Mouse (Mus musculus) stomach, embryonic 14.5 days (tissue): ENCODE data around the gene T2. TPM values are rescaled to one million over a fixed set of nuclear protein-coding genes. Genes with fewer than 3 reads are reported as not detected.
A peak's percentile ranks its signal among the peaks of the same experiment; 100 is the strongest.
"Not testable (repeated sequence)": the region's sequence is repeated elsewhere in the genome, so short reads cannot be mapped to it uniquely, and the experiment has no call there.

Source experiments
- ATAC-seq: fragments of 200-750 bp; cut with Nextera tagmentation; 2 replicates; pipeline ENCODE4 v1.8.0; 2017; ENCODE audit warnings: low read depth, moderate TSS enrichment; ENCODE audit not compliant: insufficient number of reproducible peaks, insufficient read depth, low FRiP score
- H3K27ac ChIP-seq: fragments of 300-500 bp; sonication (generic); 2 replicates; pipeline ENCODE4 v1.5.1; 2014; ENCODE audit warnings: mild to moderate bottlenecking, low read length, moderate library complexity, mixed read lengths
- H3K27me3 ChIP-seq: fragments of 300-500 bp; sonication (generic); 2 replicates; pipeline ENCODE4 v1.6.1; 2014; ENCODE audit warnings: low read length, control low read depth, mixed read lengths; ENCODE audit not compliant: control insufficient read depth, insufficient read depth
- H3K36me3 ChIP-seq: fragments of 300-500 bp; sonication (generic); 2 replicates; pipeline ENCODE4 v1.6.1; 2014; ENCODE audit warnings: mild to moderate bottlenecking, control low read depth, low read length, moderate library complexity, mixed read lengths; ENCODE audit not compliant: control insufficient read depth, insufficient read depth
- H3K4me1 ChIP-seq: fragments of 300-500 bp; sonication (generic); 2 replicates; pipeline ENCODE4 v1.6.1; 2014; ENCODE audit warnings: low read length, control low read depth, mixed read lengths; ENCODE audit not compliant: control insufficient read depth, insufficient read depth
- H3K4me2 ChIP-seq: fragments of 300-500 bp; sonication (generic); replicated peaks from 2 replicates; pipeline ENCODE4 v1.6.1; 2014; ENCODE audit warnings: low read depth, low read length, control low read depth
- H3K4me3 ChIP-seq: fragments of 300-500 bp; sonication (generic); 2 replicates; pipeline ENCODE4 v1.5.1; 2014; ENCODE audit warnings: low read depth, low read length, control low read depth
- H3K9ac ChIP-seq: fragments of 300-500 bp; sonication (generic); replicated peaks from 2 replicates; pipeline ENCODE4 v1.6.1; 2014; ENCODE audit warnings: low read depth, mild to moderate bottlenecking, control low read depth, low read length, moderate library complexity, mixed read lengths
- H3K9me3 ChIP-seq: fragments of 300-500 bp; sonication (generic); 2 replicates; pipeline ENCODE4 v1.6.1; 2016; ENCODE audit warnings: low read depth, low read length, control low read depth; ENCODE audit not compliant: control insufficient read depth
- whole genome bisulfite sequencing: fragments of 180-500 bp; shearing (Covaris S2); extraction: QIAGEN DNeasy Blood & Tissue Kit; methylation state at CpG from one replicate; pipeline ENCODE4 v1.1.7; 2014; 5-methylcytosine and 5-hydroxymethylcytosine counted together
- polyA plus RNA-seq: library from polyadenylated mRNA; unstranded; fragments of >200 nt; fragmentation: Nextera tagmentation; extraction: Ambion mirVana; gene quantifications from 2 replicates; pipeline ENCODE4 v1.2.1, GENCODE M21; 2014

Gene T2
- 0.24 and 0.88 TPM in 2 replicates for polyA plus RNA-seq

DNA sequence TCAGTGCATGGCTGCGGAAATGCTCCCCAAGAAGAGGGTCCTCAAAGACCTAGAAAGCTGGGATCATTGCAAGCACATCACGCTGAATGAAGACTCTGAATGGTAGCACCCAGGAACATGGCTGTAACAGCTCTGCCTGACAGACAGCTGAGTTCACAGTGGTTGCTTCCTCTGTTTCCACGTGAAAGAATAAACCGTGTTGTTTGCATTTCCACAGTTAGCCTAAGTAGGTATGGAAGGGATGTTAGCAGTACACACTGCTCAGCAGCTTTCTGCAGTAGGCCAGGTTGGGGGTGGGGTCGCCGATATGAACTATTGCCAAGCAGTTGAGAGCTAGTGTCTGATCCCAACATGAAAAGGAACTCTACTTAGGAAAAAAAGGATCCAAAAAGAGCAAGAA lies at the start of gene T2:
TSS of gene T2 (plus strand) at position 301 of the 400 bp plus-strand sequence.
- H3K27ac ChIP-seq: no peak within 1 kb of the TSS
- no peaks in the 10 kb centered on the region for H3K36me3 ChIP-seq
- WGBS: 80% methylated on average over 6 of the region's 6 CpGs
- ATAC-seq: no peak
- H3K4me1 ChIP-seq: no peaks in the 10 kb centered on the region
- H3K9me3 ChIP-seq: no peaks in the 10 kb centered on the region
- H3K27me3 ChIP-seq: no peaks in the 10 kb centered on the region
- no peak within 1 kb of the TSS for H3K9ac ChIP-seq
- H3K4me2 ChIP-seq: no peak within 1 kb of the TSS
- H3K4me3 ChIP-seq: no peak within 1 kb of the TSS

GRCm38 (mm10) chr17:8310838-8311614 lies 44.8 kb upstream of the T2 start, which contains the start of gene Sft2d1:
Gene Sft2d1 (plus strand): TSS chr17:8311102.
- no peaks in the 10 kb centered on the region for H3K36me3 ChIP-seq
- ATAC-seq: peak; percentile 93
- H3K4me3 ChIP-seq: peak within 1 kb of the TSS; percentile 78
- no peaks in the 10 kb centered on the region for H3K4me1 ChIP-seq
- H3K27ac ChIP-seq: peak within 1 kb of the TSS; percentile 63; the same call in 1 of the 2 replicates
- no peaks in the 10 kb centered on the region for H3K27me3 ChIP-seq
- H3K4me2 ChIP-seq: peak within 1 kb of the TSS; percentile 67
- WGBS: 1% methylated on average over 46 of the region's 54 CpGs
- peak within 1 kb of the TSS; percentile 65 for H3K9ac ChIP-seq
- no peaks in the 10 kb centered on the region for H3K9me3 ChIP-seq

DNA sequence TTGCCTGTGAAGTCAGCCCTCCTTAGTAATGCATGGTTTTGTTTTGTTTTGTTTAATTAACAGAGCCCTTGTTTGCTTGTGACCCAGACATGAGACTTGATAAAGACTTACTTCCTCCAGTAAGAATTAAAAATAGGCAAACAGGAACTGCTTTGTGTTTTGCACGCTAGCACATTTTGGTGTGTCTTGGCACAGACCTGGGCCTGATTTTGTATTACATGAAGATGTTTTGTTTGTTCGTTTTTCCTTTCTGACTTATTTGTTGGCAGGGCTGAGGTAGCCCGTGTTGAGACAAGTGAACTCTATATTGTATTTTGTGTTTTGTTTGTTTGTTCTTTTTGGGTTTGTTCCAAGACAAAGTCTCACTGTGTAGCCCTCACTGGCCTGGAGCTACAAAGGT lies 44.0 kb upstream of the T2 start:
- H3K27ac ChIP-seq: no peak overlapping the region
- 43% methylated on average over 3 of the region's 3 CpGs for WGBS
- ATAC-seq: no peak

DNA sequence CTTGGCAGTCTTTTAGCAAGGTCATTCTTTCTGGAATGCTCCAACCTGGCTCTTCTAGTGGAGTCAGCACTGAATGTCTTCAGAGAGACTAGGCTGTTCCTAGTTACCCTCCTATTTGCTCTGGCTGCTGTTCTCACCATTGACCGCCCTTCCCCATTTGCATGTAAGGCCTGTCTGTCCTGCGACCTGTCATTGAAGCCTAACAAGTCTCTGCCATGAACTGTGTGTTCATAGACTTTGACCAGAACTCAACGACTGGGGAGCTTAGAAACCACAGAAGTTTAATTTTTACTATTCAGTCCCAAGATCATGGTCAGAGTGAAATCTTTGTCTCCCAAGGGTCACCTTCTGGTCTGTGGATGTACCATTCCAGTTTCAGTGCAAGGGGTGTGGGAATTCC lies 41.8 kb upstream of the T2 start:
- no peak overlapping the region for H3K4me2 ChIP-seq
- no peaks in the 10 kb centered on the region for H3K4me1 ChIP-seq
- no peak overlapping the region for H3K27ac ChIP-seq
- H3K9me3 ChIP-seq: no peaks in the 10 kb centered on the region
- 85% methylated on average over 3 of the region's 3 CpGs for WGBS
- ATAC-seq: no peak
- no peaks in the 10 kb centered on the region for H3K36me3 ChIP-seq
- H3K4me3 ChIP-seq: no peak overlapping the region
- no peaks in the 10 kb centered on the region for H3K27me3 ChIP-seq
- no peak overlapping the region for H3K9ac ChIP-seq

More for the DNA sequence above, 44.0 kb upstream of the T2 start:
- Histone ChIP-seq H3K27me3 (no peaks in the 10 kb centered on the region), H3K4me2 (peak overlapping the region; percentile 67), H3K36me3 (no peaks in the 10 kb centered on the region), H3K4me3 (peak overlapping the region; percentile 78), H3K9me3 (no peaks in the 10 kb centered on the region), H3K9ac (peak overlapping the region; percentile 65; the same call in 1 of the 2 replicates), H3K4me1 (no peaks in the 10 kb centered on the region)

GRCm38 (mm10) chr17:8316251-8316650 lies 39.5 kb upstream of the T2 start:
- Histone ChIP-seq H3K27ac (no peak overlapping the region), H3K4me3 (no peak overlapping the region), H3K9ac (no peak overlapping the region), H3K27me3 (no peaks in the 10 kb centered on the region), H3K36me3 (no peaks in the 10 kb centered on the region), H3K4me2 (no peak overlapping the region), H3K9me3 (no peaks in the 10 kb centered on the region), H3K4me1 (no peaks in the 10 kb centered on the region)
- WGBS: 81% methylated on average over 1 of the region's 1 CpGs
- ATAC-seq: no peak

- WGBS: 94% methylated on average over 10 of the region's 11 CpGs
- not testable (repeated sequence) for H3K4me1 ChIP-seq, ATAC-seq, H3K4me3 ChIP-seq, H3K9me3 ChIP-seq, H3K9ac ChIP-seq, H3K4me2 ChIP-seq, H3K27me3 ChIP-seq, H3K27ac ChIP-seq, H3K36me3 ChIP-seq
Observed at GRCm38 (mm10) chr17:8326877-8327276, 28.9 kb upstream of the T2 start.

- Histone ChIP-seq H3K4me1 (no peaks in the 10 kb centered on the region), H3K4me3 (no peak overlapping the region), H3K9ac (no peak overlapping the region), H3K4me2 (no peak overlapping the region), H3K27me3 (no peaks in the 10 kb centered on the region), H3K27ac (no peak overlapping the region), H3K36me3 (no peaks in the 10 kb centered on the region; the same call in 1 of the 2 replicates), H3K9me3 (no peaks in the 10 kb centered on the region)
- ATAC-seq: no peak
- WGBS: 74% methylated on average over 7 of the region's 7 CpGs
Observed at GRCm38 (mm10) chr17:8328511-8329174, 27.1 kb upstream of the T2 start.

DNA sequence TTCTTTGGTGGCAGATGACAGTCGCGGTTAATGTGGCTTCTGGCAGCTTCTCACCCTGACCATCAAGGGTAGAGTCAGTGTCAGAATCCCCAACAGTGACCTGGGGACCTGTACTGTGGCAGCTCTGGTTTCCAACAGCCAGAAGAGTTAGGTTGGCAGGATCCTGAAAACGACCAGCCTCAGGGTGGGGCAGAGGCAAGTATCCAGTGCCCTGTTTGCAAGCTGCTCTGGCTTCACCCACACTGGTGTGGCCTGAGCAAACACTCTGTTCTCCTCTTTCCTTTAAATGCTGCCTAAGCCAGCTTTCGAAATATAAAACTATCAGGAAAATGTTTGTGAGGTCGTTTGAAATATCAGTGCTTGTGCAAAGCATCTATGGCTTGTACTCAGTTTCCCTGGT lies 25.2 kb upstream of the T2 start:
- Histone ChIP-seq H3K27ac (no peak overlapping the region), H3K27me3 (no peaks in the 10 kb centered on the region), H3K4me2 (no peak overlapping the region), H3K9me3 (no peaks in the 10 kb centered on the region), H3K4me3 (no peak overlapping the region), H3K4me1 (no peaks in the 10 kb centered on the region), H3K9ac (no peak overlapping the region), H3K36me3 (no peaks in the 10 kb centered on the region; the same call in 1 of the 2 replicates)
- ATAC-seq: no peak
- WGBS: 70% methylated on average over 5 of the region's 5 CpGs
